Mouse (Mus musculus) ES-Bruce4 (cell line): ENCODE results near the gene D17Wsu92e. TPM values are rescaled to one million over a fixed set of nuclear protein-coding genes. Genes with fewer than 3 reads are reported as not detected.

Experiments
- H3K27ac ChIP-seq: 2 replicates; pipeline ENCODE4 v1.5.1; 2012; ENCODE audit warnings: low read length, inconsistent platforms; ENCODE audit not compliant: insufficient read depth
- H3K27me3 ChIP-seq: 2 replicates; pipeline ENCODE4 v1.6.1; 2012; ENCODE audit warnings: mild to moderate bottlenecking, low read length, inconsistent platforms; ENCODE audit not compliant: control insufficient read depth, poor library complexity, insufficient read depth, severe bottlenecking
- H3K36me3 ChIP-seq: 2 replicates; pipeline ENCODE4 v1.6.1; 2012; ENCODE audit warnings: inconsistent platforms, mild to moderate bottlenecking, low read length, moderate library complexity; ENCODE audit not compliant: control insufficient read depth, poor library complexity, insufficient read depth, severe bottlenecking
- H3K4me1 ChIP-seq: one replicate; pipeline ENCODE4 v1.8.1; 2011; ENCODE audit warnings: low read length; ENCODE audit not compliant: control insufficient read depth, insufficient read depth
- H3K4me3 ChIP-seq: 2 replicates; pipeline ENCODE4 v1.5.1; 2011; ENCODE audit warnings: low read depth, mild to moderate bottlenecking, low read length
- H3K9ac ChIP-seq: 2 replicates; pipeline ENCODE4 v1.6.1; 2012; ENCODE audit warnings: low read depth, mild to moderate bottlenecking, inconsistent platforms; ENCODE audit not compliant: poor library complexity, severe bottlenecking
- H3K9me3 ChIP-seq: replicated peaks from 2 replicates; pipeline ENCODE4 v1.6.1; 2012; ENCODE audit warnings: mild to moderate bottlenecking, low read length, inconsistent platforms; ENCODE audit not compliant: control insufficient read depth, poor library complexity, insufficient read depth, severe bottlenecking
- CTCF ChIP-seq: IDR thresholded peaks from one replicate; pipeline ENCODE4 v1.8.1; 2011; ENCODE audit warnings: low read depth, low read length
- EP300 ChIP-seq: IDR thresholded peaks from 2 replicates; pipeline ENCODE4 v1.6.1; 2011; ENCODE audit warnings: low read depth, low read length; ENCODE audit not compliant: insufficient read depth
- POLR2A ChIP-seq: IDR thresholded peaks from one replicate; pipeline ENCODE4 v1.8.1; 2011; ENCODE audit warnings: low read length; ENCODE audit not compliant: insufficient read depth
- polyA plus RNA-seq: library from polyadenylated mRNA; stranded (reverse); fragments of >200 nt; gene quantifications from 2 replicates; pipeline ENCODE4 v1.2.4, GENCODE M21; 2011; ENCODE audit warnings: low read depth; ENCODE audit not compliant: missing spikeins, insufficient read depth, insufficient read length

The D17Wsu92e gene
- 90.6 and 95.0 TPM in 2 replicates for polyA plus RNA-seq

- H3K4me3 ChIP-seq: peak within 1 kb of the TSS; percentile 87
- H3K4me1 ChIP-seq: peaks cover 5% of the 10 kb centered on the region
- H3K27me3 ChIP-seq: no peaks in the 10 kb centered on the region
- peak within 1 kb of the TSS; percentile 86 for H3K9ac ChIP-seq
- peak within 1 kb of the TSS; percentile 64 for H3K27ac ChIP-seq
- no peaks in the 10 kb centered on the region for H3K36me3 ChIP-seq
- no peak for TF ChIP-seq CTCF
- peak; percentile 57; the same call in 1 of the 2 replicates for TF ChIP-seq EP300
- peak; percentile 78 for TF ChIP-seq POLR2A
- H3K9me3 ChIP-seq: no peaks in the 10 kb centered on the region
Measured at GRCm38 (mm10) chr17:27820568-27821406, at the start of gene D17Wsu92e. Gene D17Wsu92e, minus strand, starts transcription at chr17:27820648.

DNA sequence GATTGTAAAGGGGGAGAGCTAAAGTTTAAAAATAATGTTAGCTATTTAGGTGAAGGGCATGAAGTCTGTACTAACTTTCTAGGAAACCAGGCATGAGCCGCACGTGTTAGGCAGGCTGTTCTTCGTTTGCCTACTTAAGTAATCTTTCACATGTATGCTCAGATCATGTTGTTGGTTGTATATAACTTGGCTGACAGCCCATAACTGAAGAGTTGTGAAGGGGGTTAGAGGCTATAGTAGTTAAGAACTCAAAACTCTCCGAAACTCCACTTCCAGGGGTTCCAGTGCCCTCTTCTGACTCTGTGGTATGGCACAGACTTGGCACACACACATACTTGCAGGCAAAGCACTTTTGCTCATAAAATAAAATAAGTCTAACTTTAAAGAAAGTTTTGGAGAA is 46.3 kb upstream of the D17Wsu92e start:
- no peaks in the 10 kb centered on the region for H3K27me3 ChIP-seq
- no peak overlapping the region for H3K4me3 ChIP-seq
- H3K9ac ChIP-seq: no peak overlapping the region
- no peak overlapping the region for H3K27ac ChIP-seq
- H3K9me3 ChIP-seq: no peaks in the 10 kb centered on the region
- TF ChIP-seq POLR2A (no peak), EP300 (no peak), CTCF (no peak)
- H3K4me1 ChIP-seq: no peaks in the 10 kb centered on the region
- H3K36me3 ChIP-seq: no peaks in the 10 kb centered on the region

GRCm38 (mm10) chr17:27865461-27865860 is 45.0 kb upstream of the D17Wsu92e start:
- Histone ChIP-seq H3K9me3 (no peaks in the 10 kb centered on the region), H3K4me3 (no peak overlapping the region), H3K27me3 (no peaks in the 10 kb centered on the region), H3K36me3 (no peaks in the 10 kb centered on the region), H3K27ac (no peak overlapping the region), H3K9ac (no peak overlapping the region), H3K4me1 (no peaks in the 10 kb centered on the region)
- no peak for TF ChIP-seq CTCF
- no peak for TF ChIP-seq POLR2A
- TF ChIP-seq EP300: no peak

GRCm38 (mm10) chr17:27859131-27859530 is 38.7 kb upstream of the D17Wsu92e start:
- H3K9me3 ChIP-seq: no peaks in the 10 kb centered on the region
- no peaks in the 10 kb centered on the region for H3K27me3 ChIP-seq
- H3K27ac ChIP-seq: no peak overlapping the region
- no peaks in the 10 kb centered on the region; the same call in 1 of the 2 replicates for H3K36me3 ChIP-seq
- TF ChIP-seq EP300 (0 out of 2 replicates have a peak, but pooled peaks have one; percentile 11), POLR2A (no peak)
- H3K9ac ChIP-seq: no peak overlapping the region
- no peak overlapping the region for H3K4me3 ChIP-seq
- peaks cover 3% of the 10 kb centered on the region for H3K4me1 ChIP-seq

DNA sequence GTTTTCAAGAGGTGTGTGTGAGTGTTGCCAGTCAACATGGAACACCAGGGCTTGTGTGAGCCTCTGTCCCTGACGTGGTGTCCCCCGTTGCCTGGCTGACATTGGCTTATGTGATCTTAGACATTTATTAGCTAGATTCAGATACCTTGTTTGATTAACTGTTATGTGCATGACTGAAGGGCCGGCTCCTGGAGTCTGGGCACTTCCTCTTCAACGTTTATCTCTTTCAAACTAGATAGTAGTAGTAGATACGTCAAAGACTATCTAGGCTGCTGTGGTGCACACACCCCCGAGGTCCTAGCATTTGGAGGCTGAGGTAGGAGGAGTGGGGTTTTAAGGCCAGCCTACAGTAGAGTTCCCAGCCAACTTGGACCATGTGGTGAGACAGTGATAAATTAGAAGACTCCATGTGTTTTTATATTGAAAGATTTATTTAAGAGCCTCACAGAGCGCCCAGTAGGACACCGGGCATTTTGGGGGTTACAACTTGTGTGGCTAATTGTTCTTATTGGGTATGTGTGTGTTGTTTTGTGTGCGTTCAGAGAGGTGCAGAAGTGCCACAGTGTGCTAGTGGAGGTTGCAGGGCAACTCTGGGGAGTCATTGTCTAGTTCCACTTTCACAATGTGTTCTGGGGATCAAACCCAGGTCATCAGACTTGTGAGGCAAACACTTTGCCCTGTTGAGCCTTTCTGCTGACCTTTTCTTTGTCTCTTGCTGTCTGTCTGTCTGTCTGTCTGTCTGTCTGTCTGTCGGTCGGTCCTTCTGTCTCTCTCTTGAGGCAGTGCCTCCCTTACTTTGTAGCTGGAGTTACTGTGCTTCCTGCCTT is 37.4 kb upstream of the D17Wsu92e start:
- H3K4me1 ChIP-seq: peaks cover 3% of the 10 kb centered on the region
- 0 out of 2 replicates have a peak overlapping the region, but pooled peaks have one; percentile 95 for H3K9ac ChIP-seq
- H3K27ac ChIP-seq: no peak overlapping the region
- TF ChIP-seq POLR2A: no peak
- TF ChIP-seq EP300: no peak
- no peaks in the 10 kb centered on the region for H3K9me3 ChIP-seq
- peak overlapping the region; percentile 97 for H3K4me3 ChIP-seq
- H3K27me3 ChIP-seq: no peaks in the 10 kb centered on the region
- peaks cover 3% of the 10 kb centered on the region for H3K36me3 ChIP-seq
